Mouse (Mus musculus): ENCODE measurements around the gene Midn. TPM values are rescaled to one million over a fixed set of nuclear protein-coding genes. Genes with fewer than 3 reads are reported as not detected.

The Midn gene
- polyA plus RNA-seq, 1 experiment from 2014 or later: 18.3 TPM

DNA sequence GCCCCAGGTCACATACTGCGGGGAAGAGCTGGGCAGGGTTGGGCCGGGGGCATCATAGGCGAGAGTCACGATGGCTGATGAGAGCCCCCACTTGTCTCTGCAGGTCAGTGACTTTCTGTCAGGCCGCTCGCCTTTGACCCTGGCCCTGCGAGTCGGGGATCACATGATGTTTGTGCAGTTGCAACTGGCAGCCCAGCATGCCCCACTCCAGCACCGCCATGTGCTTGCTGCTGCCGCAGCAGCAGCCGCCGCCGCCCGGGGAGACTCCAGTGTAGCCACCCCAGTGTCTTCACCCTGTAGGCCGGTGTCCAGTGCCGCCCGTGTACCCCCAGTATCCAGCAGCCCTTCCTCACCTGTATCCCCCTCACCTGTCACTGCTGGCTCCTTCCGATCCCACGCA lies 5.6 kb downstream of the Midn start:
- Histone ChIP-seq H3K9ac (0 out of 2 replicates have a peak overlapping the region, but pooled peaks have one; percentile 91), H3K4me3 (replicated peaks) (peak overlapping the region; percentile 90; the same call in 1 of the 2 replicates), H3K9me3 (replicated peaks) (no peaks in the 10 kb centered on the region), H3K4me2 (replicated peaks) (peak overlapping the region; percentile 83; the same call in 1 of the 2 replicates), H3K36me3 (peaks cover 55% of the 10 kb centered on the region), H3K27me3 (no peaks in the 10 kb centered on the region), H3K27ac (replicated peaks) (peak overlapping the region; percentile 100), H3K4me1 (peaks cover 70% of the 10 kb centered on the region)
- WGBS: 80% methylated on average over 19 of the region's 19 CpGs
- ATAC-seq (ENCODE audit: insufficient number of reproducible peaks, low FRiP score, low TSS enrichment, low read depth): no peak

DNA sequence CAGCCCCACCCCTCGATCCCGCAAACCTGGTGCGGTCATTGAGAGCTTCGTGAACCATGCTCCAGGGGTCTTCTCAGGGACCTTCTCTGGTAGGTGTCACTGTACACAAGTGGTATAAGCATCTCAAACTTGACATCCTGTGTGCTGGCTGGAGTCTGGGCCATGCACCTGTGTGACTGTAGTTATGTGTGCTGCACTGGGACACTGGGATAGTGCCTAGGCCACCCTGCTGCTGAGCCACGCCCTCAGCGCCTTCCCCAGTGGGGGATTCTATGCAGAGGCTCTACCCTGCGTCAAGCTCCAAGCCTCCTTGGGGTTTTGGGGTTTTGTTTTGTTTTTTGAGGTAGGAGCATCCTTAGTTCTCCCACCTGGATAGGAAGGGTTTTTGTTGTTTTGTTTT lies 6.3 kb downstream of the Midn start:
- Histone ChIP-seq H3K27ac (replicated peaks) (no peak overlapping the region), H3K36me3 (peaks cover 55% of the 10 kb centered on the region), H3K4me1 (peaks cover 77% of the 10 kb centered on the region), H3K4me2 (replicated peaks) (no peak overlapping the region), H3K27me3 (no peaks in the 10 kb centered on the region), H3K9ac (no peak overlapping the region), H3K4me3 (replicated peaks) (no peak overlapping the region), H3K9me3 (replicated peaks) (no peaks in the 10 kb centered on the region)
- WGBS: 83% methylated on average over 7 of the region's 7 CpGs
- ATAC-seq (ENCODE audit: insufficient number of reproducible peaks, low FRiP score, low TSS enrichment, low read depth): no peak

DNA sequence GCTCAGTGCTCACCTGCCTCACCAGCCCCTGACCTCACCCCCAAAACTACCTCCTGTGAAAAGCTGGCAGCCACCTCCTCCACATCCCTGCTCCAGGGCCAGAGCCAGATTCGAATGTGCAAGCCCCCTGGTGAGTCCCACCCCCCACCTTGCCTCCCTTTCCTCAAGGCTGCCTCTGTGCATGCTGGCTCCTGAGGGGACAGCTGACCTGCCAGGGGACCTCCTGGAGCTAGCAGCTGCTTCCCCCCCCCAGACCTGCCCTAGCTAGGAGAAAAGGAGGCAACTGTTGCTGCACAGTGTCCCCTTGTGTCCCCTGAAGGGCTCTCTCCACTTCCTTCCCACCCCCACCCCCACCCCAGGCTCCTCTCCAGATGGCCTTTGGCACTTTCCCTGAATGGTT lies 7.2 kb downstream of the Midn start:
- 27% methylated on average over 1 of the region's 1 CpGs for WGBS
- ATAC-seq (ENCODE audit: insufficient number of reproducible peaks, low FRiP score, low TSS enrichment, low read depth): no peak
- Histone ChIP-seq H3K4me1 (peaks cover 84% of the 10 kb centered on the region), H3K9me3 (replicated peaks) (no peaks in the 10 kb centered on the region), H3K27ac (replicated peaks) (peak overlapping the region; percentile 3; the same call in 1 of the 2 replicates), H3K4me3 (replicated peaks) (no peak overlapping the region), H3K27me3 (no peaks in the 10 kb centered on the region), H3K36me3 (peaks cover 55% of the 10 kb centered on the region), H3K4me2 (replicated peaks) (no peak overlapping the region), H3K9ac (no peak overlapping the region)

DNA sequence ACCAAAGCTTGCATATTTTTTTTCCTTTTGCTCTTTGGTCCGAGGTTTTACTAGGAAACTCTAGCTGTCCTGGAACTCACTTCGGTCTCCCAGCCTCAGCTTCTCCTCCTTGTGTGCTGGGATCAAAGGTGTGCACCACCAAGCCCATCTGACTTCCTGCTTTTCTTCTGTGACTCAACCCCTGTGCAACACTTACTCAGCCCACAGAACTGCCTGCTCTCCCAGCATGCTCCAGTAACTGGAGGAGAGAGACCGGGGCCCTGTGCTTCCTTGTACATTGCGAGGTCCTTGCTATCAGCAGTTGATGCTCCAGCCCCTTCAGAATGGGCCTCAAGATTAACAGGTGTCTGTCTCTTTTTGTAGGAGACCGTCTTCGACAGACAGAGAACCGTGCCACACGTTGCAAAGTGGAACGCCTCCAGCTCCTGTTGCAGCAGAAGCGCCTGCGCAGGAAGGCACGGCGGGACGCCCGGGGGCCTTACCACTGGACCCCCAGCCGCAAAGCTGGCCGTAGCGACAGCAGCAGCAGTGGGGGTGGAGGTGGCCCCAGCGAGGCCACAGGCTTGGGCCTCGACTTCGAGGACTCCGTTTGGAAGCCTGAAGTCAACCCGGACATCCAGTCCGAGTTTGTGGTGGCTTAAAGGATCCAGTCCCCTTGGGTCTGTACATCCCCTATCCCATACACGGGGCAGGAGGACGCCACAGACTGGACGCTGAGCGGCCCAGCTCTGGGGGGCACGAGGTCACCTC lies 8.1 kb downstream of the Midn start:
- Histone ChIP-seq H3K27ac (replicated peaks) (peak overlapping the region; percentile 98), H3K4me2 (replicated peaks) (no peak overlapping the region), H3K4me1 (peaks cover 93% of the 10 kb centered on the region), H3K4me3 (replicated peaks) (no peak overlapping the region), H3K9me3 (replicated peaks) (no peaks in the 10 kb centered on the region), H3K27me3 (no peaks in the 10 kb centered on the region), H3K9ac (no peak overlapping the region), H3K36me3 (peaks cover 55% of the 10 kb centered on the region)
- 77% methylated on average over 29 of the region's 29 CpGs for WGBS
- no peak for ATAC-seq (ENCODE audit: insufficient number of reproducible peaks, low FRiP score, low TSS enrichment, low read depth)

DNA sequence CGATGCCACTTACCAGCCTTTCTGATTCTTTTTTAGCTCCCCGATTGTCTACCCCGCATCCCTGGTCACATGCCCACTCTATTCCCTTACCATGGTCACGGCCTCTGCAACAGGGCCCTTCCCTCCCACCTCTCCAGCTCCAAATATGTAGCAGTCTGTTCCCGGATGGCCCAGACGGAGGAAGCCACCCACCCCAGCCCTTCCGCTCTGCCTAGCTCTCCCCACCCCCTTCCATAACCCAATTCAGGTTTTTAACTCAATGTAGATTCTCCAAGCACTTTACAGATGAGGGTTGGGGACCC lies 8.6 kb downstream of the Midn start:
- no peak overlapping the region for H3K9ac ChIP-seq
- 52% methylated on average over 7 of the region's 7 CpGs for WGBS

DNA sequence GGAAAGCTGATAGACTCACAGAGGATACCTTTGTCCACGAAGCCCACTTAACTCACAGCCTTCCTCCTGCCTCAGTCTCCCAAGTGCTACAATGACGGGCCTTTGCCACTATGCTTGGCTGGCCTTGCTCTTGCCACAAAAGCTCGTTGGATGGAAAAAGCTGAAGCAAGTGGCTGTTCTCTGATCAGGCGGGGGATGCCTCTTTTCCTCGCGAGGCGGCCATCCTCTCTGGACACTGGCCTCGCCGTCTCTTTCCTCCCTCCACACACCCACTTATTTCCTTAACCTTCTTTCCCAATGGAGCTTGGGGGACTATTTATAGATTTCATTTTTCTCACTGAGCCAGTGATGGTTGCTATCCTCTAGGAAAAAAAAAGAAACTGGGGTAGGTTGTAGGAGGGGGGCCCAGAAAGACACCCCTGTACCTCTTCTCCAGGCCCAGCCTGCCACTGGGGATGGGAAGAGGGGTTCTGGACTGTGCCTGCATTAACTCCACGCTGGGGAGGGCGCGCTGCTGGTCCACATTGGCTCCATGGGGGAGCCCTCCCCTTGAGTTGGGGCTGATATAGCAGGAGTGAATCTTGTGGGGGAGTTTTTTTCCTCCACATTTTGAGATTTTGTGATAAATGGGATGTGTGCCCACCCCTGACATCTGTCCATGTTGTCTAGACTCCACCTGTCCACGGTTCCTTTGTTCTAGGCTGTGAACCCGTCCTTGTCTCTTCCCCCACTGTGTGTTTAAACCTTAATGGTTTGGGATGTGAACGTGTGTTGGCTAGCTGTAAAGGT lies 9.3 kb downstream of the Midn start:
- Histone ChIP-seq H3K27ac (replicated peaks) (peak overlapping the region; percentile 98), H3K4me3 (replicated peaks) (no peak overlapping the region), H3K9me3 (replicated peaks) (no peaks in the 10 kb centered on the region), H3K4me1 (peaks cover 95% of the 10 kb centered on the region), H3K9ac (no peak overlapping the region), H3K27me3 (no peaks in the 10 kb centered on the region), H3K36me3 (peaks cover 54% of the 10 kb centered on the region), H3K4me2 (replicated peaks) (no peak overlapping the region)
- ATAC-seq (ENCODE audit: insufficient number of reproducible peaks, low FRiP score, low TSS enrichment, low read depth): no peak
- 58% methylated on average over 15 of the region's 15 CpGs for WGBS

More for the DNA sequence above, 8.6 kb downstream of the Midn start:
- H3K4me2 ChIP-seq (replicated peaks): no peak overlapping the region
- ATAC-seq (ENCODE audit: insufficient number of reproducible peaks, low FRiP score, low TSS enrichment, low read depth): no peak
- H3K36me3 ChIP-seq: peaks cover 55% of the 10 kb centered on the region
- H3K4me3 ChIP-seq (replicated peaks): no peak overlapping the region
- no peaks in the 10 kb centered on the region for H3K9me3 ChIP-seq (replicated peaks)
- H3K27me3 ChIP-seq: no peaks in the 10 kb centered on the region
- H3K27ac ChIP-seq (replicated peaks): peak overlapping the region; percentile 98
- peaks cover 95% of the 10 kb centered on the region for H3K4me1 ChIP-seq

DNA sequence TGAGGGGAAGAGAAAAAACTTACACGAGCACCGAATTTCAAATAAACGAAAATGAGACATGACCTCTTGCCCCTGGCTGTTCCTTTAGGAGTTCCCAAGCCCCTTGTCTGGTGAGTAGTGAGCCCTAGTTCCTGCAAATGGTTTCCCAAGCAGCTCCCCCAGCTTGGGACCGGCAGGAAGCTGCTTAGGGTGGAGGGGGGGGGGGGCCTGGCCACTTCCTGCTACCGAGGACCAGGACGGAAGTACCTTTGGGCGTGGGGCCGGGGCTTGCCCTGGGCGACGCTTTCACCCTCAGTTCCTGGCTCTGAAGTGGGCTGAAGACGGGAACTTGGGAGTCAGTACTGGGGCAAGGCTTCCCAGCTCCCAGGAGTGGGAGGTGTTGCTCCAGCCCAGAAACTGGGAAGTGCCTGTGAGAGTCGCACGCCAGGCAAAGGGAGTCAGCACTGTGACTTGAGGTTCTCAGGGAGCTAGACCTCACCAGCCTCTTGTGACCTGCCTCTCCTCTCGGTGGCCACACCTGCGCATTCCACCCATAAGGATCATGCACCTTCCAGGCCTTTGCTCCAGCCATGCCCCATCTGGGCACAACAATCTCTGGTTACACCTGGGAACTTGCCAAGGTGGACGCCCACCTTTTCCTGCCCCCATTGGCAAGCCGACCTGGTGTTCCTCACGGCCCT lies 10.4 kb downstream of the Midn start:
- WGBS: 9% methylated on average over 18 of the region's 18 CpGs
- Histone ChIP-seq H3K4me1 (peaks cover 95% of the 10 kb centered on the region), H3K27ac (replicated peaks) (peak overlapping the region; percentile 98), H3K4me2 (replicated peaks) (peak overlapping the region; percentile 79), H3K4me3 (replicated peaks) (no peak overlapping the region; the same call in 1 of the 2 replicates), H3K9ac (no peak overlapping the region), H3K27me3 (no peaks in the 10 kb centered on the region), H3K36me3 (peaks cover 43% of the 10 kb centered on the region), H3K9me3 (replicated peaks) (no peaks in the 10 kb centered on the region)
- ATAC-seq (ENCODE audit: insufficient number of reproducible peaks, low FRiP score, low TSS enrichment, low read depth): no peak

DNA sequence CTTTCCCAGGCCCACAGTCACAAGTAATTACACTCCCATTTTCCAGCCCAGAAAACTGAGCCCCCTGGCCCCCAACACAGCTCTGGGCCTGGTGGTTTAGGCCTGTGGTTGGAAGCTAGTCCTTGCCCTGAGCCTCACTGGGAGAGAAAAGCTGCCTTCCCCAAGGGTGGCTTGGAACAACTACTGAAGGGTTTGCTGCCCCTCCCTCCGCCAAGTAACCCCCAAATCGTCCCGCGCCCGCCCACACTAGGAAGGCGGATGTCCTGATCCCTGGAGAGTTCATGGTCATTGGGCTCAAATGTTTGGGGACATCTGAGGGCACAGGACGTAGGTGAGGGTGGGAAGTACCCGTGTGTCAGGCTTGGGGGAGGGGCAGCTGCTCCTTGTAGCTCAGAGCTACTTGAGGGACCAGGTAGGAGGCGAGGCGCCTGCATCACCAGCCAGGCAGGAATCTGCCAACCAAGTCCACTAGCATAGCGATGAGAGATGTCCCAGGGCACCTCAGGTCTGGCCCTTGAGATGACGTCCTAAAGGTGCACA lies 11.0 kb downstream of the Midn start:
- Histone ChIP-seq H3K9me3 (replicated peaks) (no peaks in the 10 kb centered on the region), H3K27ac (replicated peaks) (peak overlapping the region; percentile 98), H3K4me1 (peaks cover 94% of the 10 kb centered on the region), H3K4me2 (replicated peaks) (peak overlapping the region; percentile 79), H3K36me3 (peaks cover 36% of the 10 kb centered on the region), H3K4me3 (replicated peaks) (peak overlapping the region; percentile 47), H3K9ac (peak overlapping the region; percentile 2; the same call in 1 of the 2 replicates), H3K27me3 (no peaks in the 10 kb centered on the region)
- 7% methylated on average over 12 of the region's 12 CpGs for WGBS
- peak; percentile 3; the same call in 1 of the 2 replicates for ATAC-seq (ENCODE audit: insufficient number of reproducible peaks, low FRiP score, low TSS enrichment, low read depth)

DNA sequence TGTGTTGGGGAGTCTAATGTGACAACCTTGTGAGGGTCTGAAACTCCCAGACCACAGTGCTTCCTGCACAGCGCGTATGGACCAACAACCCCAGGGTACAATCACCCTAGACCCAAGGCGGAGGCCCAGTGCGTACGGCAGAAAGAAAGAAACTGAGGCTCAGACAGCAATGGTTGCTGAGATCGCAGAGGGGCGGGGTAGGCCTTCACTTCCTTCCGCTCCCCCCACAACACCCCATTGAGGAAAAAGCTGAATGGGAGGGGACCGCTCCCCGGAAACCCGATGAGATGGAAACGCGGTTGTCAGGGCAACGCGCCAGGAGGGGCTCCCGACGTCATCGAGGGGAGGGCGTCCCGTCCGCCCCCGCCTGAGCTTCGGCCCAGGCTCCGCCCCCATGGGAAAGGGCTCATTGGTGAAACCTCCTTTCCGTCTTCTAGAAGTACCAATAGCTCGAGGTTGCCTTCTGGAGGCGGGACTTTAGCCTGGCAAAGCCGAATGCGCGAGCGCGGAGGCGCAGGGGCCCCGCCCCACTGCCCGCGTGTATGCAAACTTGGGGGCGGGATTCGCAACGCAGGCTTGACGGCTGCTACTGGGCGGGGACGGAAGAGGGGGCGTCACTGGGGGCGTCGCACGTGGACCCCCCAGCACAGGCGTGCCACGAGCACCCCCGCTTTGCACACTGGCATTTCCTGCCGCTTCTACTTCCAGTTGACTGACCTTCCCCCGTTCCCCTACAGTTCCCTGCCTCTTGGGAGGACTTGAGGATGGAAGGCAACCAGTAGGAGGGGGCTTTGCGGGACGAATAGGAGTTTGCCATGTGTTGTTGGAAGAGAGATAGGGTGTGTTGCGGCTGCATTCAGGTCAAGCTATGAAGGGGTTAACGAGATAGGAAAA lies 11.7 kb downstream of the Midn start:
- H3K36me3 ChIP-seq: peaks cover 29% of the 10 kb centered on the region
- WGBS: under 1% methylated on average over 55 of the region's 55 CpGs
- no peaks in the 10 kb centered on the region for H3K27me3 ChIP-seq
- peaks cover 94% of the 10 kb centered on the region for H3K4me1 ChIP-seq
- H3K9ac ChIP-seq: peak overlapping the region; percentile 23; the same call in 1 of the 2 replicates
- peak overlapping the region; percentile 98 for H3K27ac ChIP-seq (replicated peaks)
- no peaks in the 10 kb centered on the region for H3K9me3 ChIP-seq (replicated peaks)
- H3K4me2 ChIP-seq (replicated peaks): peak overlapping the region; percentile 79
- peak; percentile 87 for ATAC-seq (ENCODE audit: insufficient number of reproducible peaks, low FRiP score, low TSS enrichment, low read depth)
- peak overlapping the region; percentile 47 for H3K4me3 ChIP-seq (replicated peaks)
